Mouse (Mus musculus): ENCODE measurements at regions not wholly inside any gene's neighbourhood (a gene's known extent, or its start where the extent isn't known, plus 50 kb on each side); places are given as distances from the start of the nearest gene placed in this dataset.
"Not testable (repeated sequence)": the region's sequence is repeated elsewhere in the genome, so short reads cannot be mapped to it uniquely, and the experiment has no call there.

- TF ChIP-seq GATA1 (IDR thresholded peaks at IDR 0.05; ENCODE audit: borderline replicate concordance, low read length); FLI1 (IDR thresholded peaks at IDR 0.05; ENCODE audit: low read length): not testable (repeated sequence)
Observed at GRCm38 (mm10) chr12:115518778-115519541, 528.6 kb upstream of the Zfp386 start.
